Mouse (Mus musculus) right cerebral cortex, adult 18-20 months (tissue): ENCODE data around the gene 3830403N18Rik.
"Not testable (repeated sequence)": the region's sequence is repeated elsewhere in the genome, so short reads cannot be mapped to it uniquely, and the experiment has no call there.

ENCODE experiments used
- DNase-seq: peaks from one replicate; pipeline ENCODE4 v3.0.0; 2022; ENCODE audit warnings: mixed read lengths

3830403N18Rik gene

DNA sequence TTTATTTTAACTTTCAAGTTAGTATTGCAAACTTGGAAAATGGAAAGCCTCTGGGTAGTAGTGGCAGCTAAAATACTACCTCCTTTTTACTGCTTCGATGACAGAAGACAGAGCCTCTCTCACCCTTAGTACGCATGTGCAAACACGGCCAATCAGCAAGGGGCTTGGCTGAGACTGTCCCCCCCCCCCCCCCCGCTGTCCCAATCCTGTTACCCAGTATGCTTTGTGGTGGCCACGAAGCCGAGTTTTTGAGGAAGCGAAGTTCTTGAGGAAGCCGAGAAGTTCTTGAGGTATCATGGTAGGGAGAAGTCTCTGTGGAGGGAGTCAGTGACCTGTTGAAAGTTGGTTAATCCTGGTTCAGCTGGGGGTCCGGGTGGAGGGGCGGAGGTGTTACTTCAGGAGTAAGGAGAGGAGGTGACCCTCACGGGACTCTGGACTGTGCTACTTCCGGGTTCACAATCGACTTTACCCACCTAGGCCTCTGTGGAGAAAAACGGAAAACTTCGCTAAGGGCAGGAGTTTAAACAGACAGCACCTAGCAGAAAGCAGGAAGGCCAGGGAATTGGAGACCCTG, at the start of gene 3830403N18Rik:
Gene 3830403N18Rik (plus strand): TSS at position 237 of the 574 bp plus-strand sequence.
- not testable (repeated sequence) for DNase-seq

DNA sequence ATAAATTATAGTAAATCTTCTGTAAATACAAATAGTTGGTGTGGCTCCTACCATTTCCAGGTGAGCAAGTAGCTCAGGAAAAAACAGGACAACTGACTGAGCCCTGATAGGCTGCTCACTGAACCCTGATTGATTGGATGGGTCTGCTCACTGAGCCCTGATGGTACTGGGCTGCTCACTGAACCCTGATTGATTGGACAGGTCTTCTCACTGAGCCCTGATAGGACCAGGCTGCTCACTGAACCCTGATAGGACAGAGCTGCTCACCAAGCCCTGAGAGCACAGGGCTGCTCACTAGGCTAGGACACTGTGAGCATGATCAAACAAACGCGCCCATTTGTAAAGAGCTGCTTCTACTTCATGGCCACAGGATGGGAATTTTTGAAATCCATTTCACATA, 15.0 kb downstream of the 3830403N18Rik start:
- no peak for DNase-seq

DNA sequence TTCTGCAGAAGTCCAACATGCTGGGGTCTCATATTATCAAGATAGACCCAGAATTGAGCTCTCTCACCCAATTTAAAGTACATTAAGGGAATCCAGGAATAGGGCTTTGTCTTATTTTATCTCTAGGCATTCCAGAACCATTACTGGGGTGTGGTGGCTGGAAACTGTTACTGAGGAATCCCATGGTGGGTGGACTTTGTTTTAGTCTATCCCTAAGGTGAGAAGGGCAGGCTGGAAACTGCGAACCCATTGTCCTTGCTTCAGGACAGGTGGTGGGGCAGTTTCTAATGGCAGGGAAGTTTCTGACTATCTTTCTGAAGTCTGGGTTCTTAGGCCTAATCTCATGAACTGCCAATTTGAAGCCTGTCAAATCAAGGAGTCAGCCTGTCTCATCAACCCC, 50.1 kb downstream of the 3830403N18Rik start:
- DNase-seq = not testable (repeated sequence)
